Mouse (Mus musculus) urinary bladder, postnatal 36 days (tissue): ENCODE measurements around the gene Siae.

Experiments used
- DNase-seq, 2 experiments: peaks; one replicate each; pipeline ENCODE4 v3.0.0; 2022; ENCODE audit warnings: low spot score in 2 of 2, mixed read lengths in 1 of 2

Siae gene

DNA sequence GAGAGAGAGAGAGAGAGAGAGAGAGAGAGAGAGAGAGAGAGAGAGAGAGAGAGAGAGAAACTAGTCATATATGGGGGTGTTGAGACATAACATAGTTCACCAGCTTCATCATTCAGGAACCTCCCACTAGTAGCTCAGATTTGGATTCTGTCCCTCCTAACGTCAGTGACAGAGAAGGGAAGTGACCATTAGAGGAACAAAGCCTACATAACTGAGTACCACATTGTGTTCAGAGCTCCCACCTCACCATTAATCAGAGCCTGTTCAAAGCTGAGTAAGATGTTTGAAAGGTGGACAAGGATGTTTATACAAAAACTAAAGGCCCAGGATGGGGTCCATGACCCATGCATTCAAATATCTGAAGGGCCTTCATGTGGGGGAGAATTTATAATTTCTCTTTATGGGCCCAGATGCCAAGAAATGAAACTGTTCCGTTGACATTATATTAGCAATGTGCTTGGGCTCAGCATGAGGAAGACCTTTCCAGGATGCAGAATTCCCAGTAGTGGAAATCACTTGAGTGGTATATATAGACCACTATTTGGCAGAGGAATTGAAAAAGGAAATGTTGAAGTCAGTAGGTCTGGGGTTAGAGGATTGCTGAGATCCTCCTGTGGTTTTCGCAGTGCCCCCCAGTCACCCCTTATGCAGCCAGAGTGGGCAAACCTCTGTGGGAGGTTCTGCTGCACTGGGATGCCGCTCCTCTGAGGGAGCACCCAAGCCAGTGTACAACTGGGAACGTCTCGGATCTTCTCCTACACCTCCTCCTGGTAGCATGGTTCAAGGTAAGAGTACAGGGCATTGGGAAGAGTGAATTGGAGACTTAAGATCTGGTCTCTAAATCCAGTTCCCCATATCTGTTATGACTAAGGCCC lies 14.6 kb upstream of the Siae start:
- DNase-seq = no peak

GRCm38 (mm10) chr9:37541851-37542642 lies 13.5 kb upstream of the Siae start:
- no peak for DNase-seq

GRCm38 (mm10) chr9:37543869-37544440 lies 11.5 kb upstream of the Siae start:
- no peak for DNase-seq

DNA sequence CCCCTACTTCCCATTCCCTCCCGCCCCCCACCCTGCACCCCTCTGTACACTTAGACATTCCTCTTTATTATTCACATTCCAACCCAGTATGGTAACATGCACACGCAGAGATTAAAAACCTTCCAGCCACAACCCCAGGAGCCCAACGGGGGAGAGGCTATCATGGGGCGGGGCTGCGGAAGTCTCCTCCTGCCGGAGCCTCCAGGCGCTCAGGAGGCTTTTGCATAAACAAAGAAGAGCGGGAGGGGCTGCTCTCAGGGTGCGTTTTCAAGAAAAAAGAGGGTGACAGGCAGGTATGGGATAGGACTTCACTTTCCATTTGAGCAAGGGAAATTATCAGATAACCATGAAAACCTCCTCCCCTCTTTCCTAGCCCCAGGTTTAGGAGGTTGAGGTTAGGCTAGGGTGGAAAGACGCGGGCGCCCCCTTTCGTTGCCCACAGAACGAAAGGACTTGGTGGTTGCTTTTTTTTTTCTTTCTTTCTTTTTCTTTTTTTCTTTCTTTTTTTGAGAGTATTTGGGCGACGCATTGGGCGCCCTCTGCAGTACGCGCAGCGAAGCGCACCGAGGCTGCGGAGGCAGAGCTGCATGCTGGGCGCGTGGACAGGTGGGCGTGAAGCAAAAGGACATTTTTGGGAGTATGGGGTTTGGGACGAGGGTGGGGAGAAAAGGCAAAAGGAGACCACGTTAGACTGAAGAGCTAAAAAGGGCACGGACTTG lies 10.9 kb upstream of the Siae start:
- peak; percentile 45 to 72 for DNase-seq

GRCm38 (mm10) chr9:37545166-37545610 lies 10.3 kb upstream of the Siae start:
- no peak for DNase-seq

DNA sequence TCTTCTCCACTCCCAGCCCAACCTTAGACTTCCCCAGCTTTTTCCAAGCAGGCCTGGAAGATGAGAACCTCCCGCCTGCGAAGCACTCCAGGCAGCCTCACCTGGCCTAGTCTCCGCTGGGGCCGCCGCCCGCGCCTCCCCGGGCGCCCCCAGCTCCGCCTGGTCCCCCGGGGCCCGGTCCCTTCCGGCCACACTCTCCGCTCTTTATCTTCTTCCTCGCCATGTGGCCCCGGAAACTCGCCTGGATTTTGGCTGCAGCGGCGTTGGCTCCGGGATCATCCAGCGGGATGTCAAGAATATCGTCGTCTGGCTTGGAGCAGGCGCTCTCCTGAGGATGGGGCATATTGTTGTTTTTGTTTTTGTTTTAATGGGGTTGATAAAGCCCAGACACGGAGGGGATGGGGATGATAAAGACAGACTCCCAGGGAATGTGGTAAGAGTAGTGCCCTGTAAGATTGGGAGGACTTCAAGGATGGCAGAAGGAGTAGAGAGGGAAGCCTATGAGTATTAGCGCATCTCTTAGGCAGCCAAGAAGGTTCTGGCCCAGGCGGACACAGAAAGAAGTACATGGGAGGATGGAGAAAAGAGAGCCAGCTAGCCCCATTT lies 9.5 kb upstream of the Siae start:
- DNase-seq = no peak

GRCm38 (mm10) chr9:37546889-37547288 lies 8.6 kb upstream of the Siae start:
- DNase-seq = no peak

DNA sequence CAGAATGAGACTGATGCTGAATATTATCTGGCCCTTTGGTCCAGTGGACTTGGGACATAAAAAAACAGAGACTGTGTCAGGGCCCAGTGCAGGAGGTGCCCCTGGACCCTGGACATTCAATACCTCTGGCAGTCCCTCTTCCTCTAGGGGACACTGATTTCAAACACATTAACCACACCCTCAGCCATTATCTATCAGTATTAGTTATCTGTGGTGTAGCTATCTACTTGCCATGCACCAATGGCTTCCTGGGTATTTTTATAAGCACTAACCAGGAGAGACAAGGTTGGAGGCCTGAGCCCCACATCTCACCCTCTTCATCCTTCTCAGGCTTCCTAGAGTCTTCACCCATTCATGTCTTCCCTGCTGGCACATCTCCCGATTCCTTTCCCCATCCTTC lies 5.1 kb upstream of the Siae start:
- no peak for DNase-seq

DNA sequence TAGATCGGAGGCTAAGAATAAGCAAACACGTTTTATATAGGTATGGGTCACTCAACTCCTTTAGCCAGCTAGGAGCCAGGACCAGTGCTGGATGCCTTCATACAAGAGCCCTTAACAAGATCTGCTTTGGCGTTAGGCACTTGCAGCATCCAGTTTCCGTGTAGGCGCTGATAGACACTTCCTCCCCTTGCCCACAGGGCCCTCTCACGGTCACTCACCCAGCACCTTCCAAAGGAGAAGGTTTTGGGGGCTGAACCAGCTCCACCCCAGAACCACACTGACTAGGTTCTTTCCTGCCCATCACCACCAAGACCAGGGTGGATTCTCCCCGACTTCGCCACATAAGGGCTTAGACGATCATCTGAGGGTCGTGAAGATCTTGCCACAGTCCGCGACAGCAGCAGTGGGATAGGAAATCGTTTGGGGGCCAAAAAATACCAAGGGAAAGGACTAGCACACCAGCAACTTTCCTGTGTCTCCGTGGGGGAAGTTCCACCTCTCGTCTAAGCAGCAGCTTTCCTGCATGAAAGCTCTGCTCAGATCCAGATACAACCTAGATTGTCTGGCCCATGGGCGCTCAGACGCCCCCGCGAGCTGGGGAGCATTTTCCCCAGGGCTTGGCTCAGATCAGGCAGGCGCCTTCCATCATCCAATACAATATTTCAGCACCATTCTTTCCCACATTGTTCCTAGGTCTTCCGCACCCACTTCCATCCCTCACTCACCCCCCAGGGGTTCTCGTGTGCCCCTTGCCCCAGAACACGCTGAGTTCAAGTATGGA lies 3.6 kb upstream of the Siae start:
- no peak for DNase-seq

- peak; percentile 76 to 86 for DNase-seq
These were observed 2.8 kb upstream of the Siae start, which contains the start of gene Nrgn for GRCm38 (mm10) chr9:37552536-37553293. Gene Nrgn (minus strand): TSS chr9:37552904.

DNA sequence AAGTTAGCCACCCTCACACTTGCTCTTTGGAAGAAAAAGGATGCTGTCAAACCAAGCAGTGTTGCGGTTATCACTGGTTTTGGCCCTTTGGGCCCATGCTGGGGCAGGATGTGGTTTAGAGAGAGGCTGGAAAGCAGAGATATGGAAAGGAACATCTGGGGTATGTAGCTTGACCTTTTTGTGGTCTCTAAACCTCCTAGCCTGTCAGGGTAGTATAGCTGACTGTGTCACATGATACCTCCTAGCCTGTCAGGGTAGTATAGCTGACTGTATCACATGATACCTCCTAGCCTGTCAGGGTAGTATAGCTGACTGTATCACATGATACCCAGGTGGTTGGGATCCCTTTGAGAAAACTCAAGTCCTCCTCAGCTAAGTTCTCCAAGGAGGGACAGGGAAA lies 1.2 kb upstream of the Siae start:
- DNase-seq = no peak

GRCm38 (mm10) chr9:37556366-37556765 lies 868 bp downstream of the Siae start:
- DNase-seq = no peak

DNA sequence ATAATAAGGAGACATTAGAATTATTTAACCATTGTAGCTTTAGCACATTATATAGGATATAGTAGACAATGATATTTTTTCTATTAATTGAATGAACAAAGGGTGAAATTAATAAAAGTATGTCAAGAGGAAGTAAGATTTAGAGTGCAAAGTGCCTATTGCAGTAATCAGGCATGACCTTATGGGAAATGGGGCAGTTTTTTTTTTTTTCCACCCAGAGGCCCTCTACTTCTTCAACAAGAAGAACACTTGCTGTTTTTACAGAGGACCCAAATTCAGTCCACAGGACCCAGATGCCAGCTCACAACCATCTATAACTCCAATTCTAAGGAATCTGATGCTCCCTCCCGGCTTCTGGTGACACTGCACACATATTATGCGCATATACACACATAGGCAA lies 5.1 kb downstream of the Siae start:
- no peak for DNase-seq

- DNase-seq = no peak
These were observed 8.3 kb downstream of the Siae start for GRCm38 (mm10) chr9:37563805-37564204.

DNA sequence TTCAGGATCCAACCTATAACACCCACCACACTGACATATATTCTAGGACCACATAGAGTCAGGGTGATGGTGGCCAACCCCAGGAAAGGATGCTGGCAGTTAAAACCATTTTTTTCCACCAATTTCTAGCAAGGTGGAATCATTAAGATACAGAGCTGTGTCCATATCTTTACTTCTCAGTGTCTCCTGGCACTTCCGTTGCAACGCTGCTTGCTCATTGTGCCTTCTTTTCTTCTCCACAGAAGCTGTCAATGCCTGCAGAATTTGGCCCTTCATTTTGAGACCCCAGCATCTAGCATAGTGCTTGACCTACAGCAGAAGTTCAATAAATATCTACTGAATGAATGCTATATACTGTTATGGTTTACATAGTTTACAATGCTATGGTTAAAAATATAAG lies 11.5 kb downstream of the Siae start:
- DNase-seq = no peak

GRCm38 (mm10) chr9:37567454-37567853 lies 12.0 kb downstream of the Siae start:
- no peak for DNase-seq

- DNase-seq = no peak
These were observed 12.6 kb downstream of the Siae start for GRCm38 (mm10) chr9:37567892-37568604.

DNA sequence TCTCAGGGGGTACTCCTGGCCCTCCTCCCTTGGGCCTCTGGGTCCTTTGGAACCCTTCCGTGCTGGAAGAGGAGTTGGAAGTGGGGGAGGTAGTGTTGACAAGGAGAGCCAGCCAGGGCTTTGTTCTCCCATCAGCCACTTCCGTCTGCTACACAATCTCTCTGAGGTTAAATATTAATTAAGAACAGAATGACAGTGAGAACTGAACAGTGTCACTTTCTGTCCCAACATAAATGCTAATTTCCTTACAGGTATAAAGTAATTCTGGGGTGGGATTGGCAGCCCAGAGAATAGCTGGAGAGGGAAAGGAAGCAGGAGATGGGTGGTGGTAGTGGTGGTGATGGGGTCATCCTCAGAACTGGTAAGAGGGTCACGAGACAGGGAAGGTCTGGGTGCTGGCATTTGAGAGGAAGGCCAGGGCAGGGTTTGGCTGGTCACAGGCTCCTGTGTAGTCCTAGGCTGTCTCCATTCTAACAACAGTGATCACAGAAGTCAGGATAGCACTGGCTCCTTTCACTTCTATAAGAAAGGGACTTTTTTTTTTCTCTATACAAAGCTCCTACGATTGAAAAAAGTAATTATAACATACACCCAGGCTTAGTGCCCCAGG lies 13.2 kb downstream of the Siae start:
- no peak for DNase-seq
